Mouse (Mus musculus) lung, adult 18-20 months (tissue): ENCODE results near the gene Tial1.

Source experiments
- DNase-seq, 2 experiments: peaks; one replicate each; pipeline ENCODE4 v3.0.0; 2022; ENCODE audit warnings: mixed read lengths in 2 of 2

The Tial1 gene

DNA sequence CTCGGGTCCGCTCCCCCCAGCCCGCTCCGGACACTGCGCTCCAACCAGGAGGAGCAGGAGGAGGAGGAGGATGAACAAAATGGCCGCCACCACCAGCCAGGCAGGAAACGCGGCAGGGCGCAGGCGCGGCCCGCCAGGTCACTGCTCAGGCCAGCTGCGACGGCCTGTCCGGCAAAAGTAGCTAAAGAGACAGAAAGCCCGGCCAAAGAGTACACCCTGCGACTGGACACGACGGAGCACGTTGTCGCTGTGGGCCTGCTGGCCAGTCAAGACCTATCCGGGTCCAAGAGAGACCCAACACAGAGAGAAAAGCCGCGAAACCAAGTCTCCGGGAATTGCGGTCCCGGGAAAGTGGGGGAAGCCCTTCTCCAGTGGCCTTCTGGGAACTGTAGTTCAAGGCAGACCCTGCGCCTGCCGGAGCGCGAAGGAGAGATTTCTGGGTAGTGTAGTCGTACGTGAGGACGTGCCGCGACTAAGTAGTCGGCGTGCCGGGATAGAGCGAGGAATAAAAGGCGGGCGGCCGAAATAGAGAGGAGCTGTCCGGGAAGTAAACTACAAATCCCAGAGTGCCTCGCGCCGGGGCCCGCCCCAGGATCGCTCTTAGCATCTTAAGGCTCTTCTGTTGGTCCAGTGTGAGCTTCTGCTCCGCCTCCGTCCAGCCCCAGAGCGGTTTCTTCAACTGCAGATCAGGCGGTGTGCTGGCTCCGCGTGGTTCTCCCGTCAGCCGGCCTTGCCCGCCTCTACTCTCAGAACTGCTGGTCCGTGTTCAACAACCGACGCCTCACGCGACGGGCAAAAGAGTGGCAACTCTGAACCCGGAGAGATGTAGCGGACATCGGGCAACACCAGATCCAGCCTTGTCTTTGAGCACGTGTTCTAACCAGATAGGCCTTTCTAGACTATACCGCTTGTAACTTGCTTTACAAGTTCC, at the start of gene Tial1:
Tial1 (minus strand) TSS at position 433 of the 931 bp plus-strand sequence.
- DNase-seq = peak; percentile 99

DNA sequence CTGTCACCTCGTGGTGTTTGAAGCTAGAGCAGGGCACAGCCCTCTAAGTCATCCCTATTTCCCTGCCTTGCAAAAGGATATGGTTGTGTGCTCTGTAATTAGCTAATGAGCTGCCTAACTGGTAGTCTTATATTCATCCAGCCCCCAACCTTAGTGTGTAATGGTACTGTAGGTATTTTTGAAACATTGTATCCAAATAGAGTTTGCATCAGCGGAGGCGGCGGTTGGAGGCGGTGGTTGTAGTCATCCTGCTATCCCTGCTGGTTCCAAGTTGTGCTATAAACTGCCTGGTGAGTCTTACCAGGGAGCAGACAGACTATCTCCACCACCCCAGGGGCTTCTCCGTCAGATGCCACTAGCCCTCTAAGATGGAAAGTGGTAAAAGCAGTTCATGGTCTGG, 42.6 kb upstream of the Tial1 start:
- no peak for DNase-seq

DNA sequence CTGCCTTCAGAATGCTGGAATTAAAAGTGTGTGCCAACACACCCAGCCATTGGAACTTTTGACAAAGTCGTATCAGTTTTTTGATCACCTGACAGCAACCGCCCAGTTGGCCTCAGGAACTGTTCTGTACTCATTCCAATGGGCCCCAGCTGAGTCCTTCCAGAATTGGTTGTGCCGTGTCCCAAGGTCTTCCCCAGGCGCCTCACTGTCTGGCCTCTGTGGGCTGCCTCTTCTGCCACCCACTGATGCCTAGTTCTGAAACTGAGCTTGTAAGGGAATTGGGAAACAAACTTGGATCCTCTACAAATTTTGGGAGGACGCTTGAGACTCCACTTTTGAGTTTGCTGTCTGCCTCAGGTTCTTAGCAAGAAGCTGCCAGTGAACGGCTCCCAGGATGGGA, 38.3 kb upstream of the Tial1 start:
- no peak for DNase-seq

DNA sequence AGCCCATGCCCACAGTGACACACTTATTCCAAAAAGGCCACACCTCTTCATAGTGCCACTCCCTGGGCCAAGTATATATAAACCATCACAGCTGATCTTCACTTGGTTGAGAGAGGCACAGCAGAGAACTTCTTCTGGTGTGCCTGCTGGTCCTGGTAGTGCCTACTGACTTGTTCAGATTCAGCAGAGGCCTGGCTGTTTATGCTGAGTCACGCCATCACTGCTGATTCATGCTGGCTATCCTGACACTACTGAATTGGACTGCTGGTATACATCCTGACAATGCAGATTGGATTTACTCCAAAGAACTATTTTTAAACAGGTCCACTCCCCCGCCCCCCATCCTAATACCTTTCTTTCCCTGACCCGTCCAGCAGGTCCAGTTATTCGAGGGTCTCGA, 33.0 kb upstream of the Tial1 start:
- no peak for DNase-seq

DNA sequence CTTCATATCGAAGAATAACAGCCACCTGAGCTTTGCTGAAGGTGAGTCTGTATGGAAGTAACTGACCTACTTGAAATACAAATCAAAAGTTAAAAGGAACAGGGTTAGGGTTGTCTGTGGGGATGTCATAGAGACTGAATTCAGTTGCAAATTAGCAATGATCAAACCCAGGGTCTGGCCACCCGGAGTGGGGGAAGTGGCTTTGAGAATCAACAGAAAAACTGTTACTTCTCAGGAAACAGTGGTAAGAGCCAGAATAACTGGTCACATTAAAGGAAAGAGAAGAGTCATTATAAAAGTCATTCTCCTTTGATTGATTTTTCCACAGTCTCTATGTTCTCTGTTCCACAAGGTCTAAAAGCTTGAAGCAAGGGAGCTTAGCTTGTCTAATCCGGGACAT, 27.5 kb upstream of the Tial1 start:
- DNase-seq = no peak

- DNase-seq = peak; percentile 64 to 77
Measured at GRCm38 (mm10) chr7:128474322-128474721, 12.8 kb upstream of the Tial1 start.

GRCm38 (mm10) chr7:128462406-128462805, 889 bp upstream of the Tial1 start:
- no peak for DNase-seq

DNA sequence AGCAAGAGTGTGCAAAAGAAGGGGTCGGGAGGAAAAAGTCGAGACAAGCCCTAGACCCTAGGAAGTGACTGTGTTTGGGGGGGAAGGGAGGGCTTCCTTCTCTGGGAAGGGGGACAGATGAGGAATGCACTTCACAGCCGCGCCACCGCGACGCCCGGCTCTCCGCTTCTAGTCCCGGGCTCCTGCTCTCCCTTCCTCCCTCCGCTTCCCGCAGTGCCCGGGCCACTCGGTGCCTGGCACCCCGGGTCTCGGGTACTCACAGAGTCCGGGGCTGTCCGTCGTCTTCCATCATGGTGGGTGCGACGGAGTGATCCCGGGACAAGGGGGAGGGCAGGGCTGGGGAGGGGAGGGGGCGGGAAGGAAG, 670 bp downstream of the Tial1 start:
- no peak for DNase-seq

GRCm38 (mm10) chr7:128460131-128460864, 1.2 kb downstream of the Tial1 start:
- DNase-seq = peak; percentile 19 to 33

GRCm38 (mm10) chr7:128459791-128460130, 1.8 kb downstream of the Tial1 start:
- DNase-seq = no peak

DNA sequence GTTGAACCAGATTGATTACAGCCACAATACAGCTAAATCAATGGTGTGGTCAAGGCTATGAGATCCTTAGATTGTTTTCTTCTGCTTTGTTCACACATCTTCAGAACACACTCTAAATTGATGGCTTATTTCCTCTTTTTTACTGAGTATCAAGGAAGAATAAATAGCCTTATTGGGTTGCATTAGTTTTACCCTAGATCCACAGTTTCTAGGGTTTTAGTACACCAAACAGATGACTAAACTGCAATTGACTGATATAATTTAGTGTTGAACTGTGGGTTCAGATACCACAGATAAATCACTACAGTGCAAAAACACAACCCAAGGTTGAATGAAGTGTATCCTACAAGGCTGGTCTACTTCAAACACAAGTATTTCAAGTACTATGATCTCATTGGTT, 3.5 kb downstream of the Tial1 start:
- DNase-seq = no peak

DNA sequence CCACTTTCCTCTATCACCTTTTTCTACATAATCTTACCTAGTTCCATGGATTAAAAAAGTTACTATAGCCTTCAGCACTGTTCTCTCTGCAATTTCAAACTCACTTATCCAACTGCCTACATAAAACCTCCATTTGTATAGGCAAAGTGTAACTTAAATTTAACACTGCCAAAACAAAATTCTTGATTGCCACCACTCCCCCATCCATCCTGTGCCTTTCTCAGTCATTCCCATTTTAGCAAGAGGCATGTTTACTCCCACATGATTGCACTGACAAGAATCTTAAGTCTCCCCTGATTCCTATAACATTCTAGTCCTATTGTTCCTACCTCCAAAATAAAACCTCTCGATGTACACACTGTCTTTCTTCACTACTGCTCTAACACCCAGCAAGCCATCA, 8.8 kb downstream of the Tial1 start:
- DNase-seq = no peak

DNA sequence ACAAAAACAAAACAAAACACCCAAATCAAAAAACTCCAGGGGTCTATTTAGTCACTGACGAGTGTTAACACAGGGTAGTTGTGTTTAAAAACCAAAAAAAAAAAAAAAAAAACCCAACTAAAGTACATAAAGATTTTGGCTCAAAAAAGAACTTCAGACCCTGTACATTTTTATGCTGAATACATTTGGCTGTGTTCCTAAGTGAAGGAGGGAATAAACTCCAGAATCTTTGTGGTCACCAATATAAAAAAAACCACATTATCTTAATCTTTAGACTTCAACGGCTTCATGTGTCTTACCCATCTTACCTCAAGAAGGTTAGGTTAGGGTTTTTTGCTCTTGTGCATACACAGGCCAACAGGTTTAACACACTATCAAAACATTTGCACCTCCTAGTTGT, 20.9 kb downstream of the Tial1 start:
- DNase-seq = no peak

DNA sequence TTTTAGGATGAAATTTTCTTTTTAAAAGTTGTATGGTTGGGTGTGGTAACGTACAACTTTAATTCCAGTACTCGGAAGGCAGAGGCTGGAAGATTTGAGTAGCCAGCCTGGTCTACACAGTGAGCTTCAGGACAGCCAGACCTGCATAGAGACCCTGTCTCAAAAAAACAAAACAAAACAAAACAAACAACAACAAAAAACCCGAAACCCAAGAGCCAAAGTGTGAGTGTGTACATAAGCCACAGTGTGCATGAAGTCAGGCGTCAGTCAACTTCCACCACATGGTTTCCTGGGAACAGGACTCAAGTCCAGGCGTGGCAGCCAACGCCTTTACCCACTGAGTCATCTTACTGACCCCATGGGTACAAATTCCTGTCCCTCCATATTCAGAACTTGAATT, 22.3 kb downstream of the Tial1 start:
- DNase-seq = no peak

GRCm38 (mm10) chr7:128438131-128438530, 23.4 kb downstream of the Tial1 start:
- DNase-seq = no peak

DNA sequence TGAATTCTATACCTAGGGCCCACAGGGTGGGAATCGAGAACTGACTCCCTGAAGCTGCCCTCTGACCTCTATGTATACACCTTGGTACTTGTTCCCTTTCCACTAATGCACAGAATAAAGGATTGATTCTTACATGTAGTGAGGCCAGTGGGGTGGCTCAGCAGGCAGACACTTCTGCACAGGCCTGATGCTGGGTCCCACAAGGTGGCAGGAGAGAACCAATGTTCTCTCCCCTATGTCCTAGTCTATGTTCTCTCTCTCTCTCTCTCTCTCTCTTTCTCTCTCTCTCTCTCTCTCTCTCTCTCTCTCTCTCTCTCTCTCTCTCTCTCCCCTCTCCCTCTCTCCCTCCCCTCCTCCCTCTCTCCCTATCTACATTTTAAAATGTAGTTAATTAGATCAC, 28.3 kb downstream of the Tial1 start:
- DNase-seq = no peak

DNA sequence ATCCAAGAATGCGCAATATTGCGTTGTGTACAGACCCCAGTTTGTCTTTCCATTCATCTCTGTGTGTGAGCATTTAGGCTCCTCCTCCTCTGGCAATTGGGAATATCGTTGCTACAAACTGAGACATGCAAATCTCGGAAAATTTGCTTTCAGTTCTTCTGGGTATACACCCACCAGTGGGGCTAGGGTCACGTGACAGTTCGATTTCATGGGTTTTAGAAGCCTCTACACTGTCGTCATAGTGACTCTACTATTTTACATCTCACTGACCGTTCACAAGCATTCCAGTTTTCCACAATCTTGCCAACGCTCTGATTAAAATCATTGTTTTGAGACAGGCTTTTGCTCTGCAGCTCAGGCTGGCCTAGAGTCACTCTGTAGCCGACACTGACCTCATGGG, 28.9 kb downstream of the Tial1 start:
- DNase-seq = no peak

DNA sequence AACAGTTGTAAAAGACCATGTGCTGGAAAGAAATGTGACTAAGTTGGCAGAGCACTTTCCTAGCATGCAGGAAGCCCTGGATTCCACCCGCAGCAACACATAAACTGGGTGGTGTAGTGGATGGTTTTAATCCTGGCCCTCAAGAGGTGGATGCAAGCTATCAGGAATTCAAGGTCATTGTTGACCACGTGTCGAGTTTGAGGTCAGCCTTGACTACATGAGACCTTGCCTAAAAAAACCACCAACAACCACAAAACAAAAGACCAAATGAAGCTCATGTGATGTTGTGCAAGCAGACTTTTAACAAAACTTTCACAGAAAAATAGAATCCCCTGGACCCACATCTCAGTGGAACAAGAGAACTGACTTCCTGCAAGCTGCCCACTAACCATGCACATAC, 39.0 kb downstream of the Tial1 start:
- DNase-seq = no peak

GRCm38 (mm10) chr7:128421701-128422100, 39.8 kb downstream of the Tial1 start:
- no peak for DNase-seq

- DNase-seq = no peak
Measured at GRCm38 (mm10) chr7:128419690-128420089, 41.8 kb downstream of the Tial1 start.

- DNase-seq = peak; percentile 63 to 68
Measured at GRCm38 (mm10) chr7:128417930-128418779, 43.4 kb downstream of the Tial1 start, which contains the start of gene Rgs10. Gene Rgs10 (minus strand): TSS chr7:128418758.

DNA sequence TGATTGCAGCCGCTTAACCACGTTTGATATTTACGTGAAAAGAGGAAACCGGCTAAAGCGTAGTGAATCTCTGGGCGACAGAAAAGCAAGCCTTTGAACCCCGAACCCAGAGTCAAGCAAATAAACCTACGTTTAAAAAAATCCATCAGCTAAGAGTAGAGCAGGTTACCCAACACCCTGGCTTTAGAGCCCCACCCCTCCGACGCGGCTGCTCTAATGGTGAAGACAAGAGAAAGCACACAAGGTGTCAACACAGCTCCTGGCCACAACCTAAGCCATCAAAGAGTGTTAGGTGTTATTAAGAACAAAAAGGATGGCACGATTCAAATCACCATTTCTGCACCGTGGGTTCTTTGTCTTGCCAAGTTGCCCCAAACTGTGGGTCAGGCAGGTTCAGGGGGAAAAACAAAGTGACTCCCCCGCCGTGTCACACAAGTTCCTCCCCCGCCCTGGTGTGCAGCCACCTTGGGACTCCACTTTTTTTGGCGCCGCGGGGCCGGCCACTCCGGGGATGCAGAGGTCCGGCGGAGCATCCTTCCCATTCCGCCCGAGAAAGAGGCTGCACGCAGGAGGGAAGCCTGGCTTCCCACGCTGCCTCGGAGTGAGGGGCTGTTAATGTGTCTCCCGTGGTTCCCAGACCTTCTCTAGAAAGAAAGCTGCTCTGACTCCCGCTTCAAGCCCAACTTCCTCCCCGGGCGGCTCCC, 44.1 kb downstream of the Tial1 start:
- DNase-seq = peak; percentile 16 to 18

DNA sequence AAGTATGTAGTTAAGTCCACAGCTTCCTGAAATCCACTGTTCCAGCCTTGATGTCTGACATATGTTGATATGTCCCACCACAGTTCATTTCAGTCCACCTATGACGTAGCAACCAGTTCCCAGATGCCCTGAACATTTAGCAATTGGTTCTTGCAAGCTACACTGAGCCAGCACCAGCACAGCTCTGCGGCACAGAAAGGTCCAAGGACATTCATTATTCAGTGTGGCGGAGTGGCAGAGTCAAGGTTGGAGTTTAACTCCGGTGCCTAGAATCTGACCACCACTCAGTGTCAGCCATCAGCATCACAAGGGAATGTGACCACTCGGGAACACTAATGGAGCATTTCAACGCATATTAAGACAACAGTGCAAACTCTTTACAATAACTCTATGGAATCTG, 44.9 kb downstream of the Tial1 start:
- no peak for DNase-seq
